Mouse (Mus musculus): ENCODE results near the gene Tbc1d4. TPM values are rescaled to one million over a fixed set of nuclear protein-coding genes. Genes with fewer than 3 reads are reported as not detected.

Gene Tbc1d4
- polyA plus RNA-seq, 1 experiment = 1.9 TPM

GRCm38 (mm10) chr14:101537413-101537812, 71.6 kb downstream of the Tbc1d4 start:
- no peak overlapping the region for H3K4me3 ChIP-seq (ENCODE audit: insufficient read depth, poor library complexity, severe bottlenecking)
- TF ChIP-seq CEBPB (IDR thresholded peaks at IDR 0.05; ENCODE audit: low read depth) = no peak
- TF ChIP-seq MYOG (IDR thresholded peaks at IDR 0.05; ENCODE audit: control insufficient read depth, extremely low read depth, insufficient read length) = no peak
- TF ChIP-seq CTCF (IDR thresholded peaks at IDR 0.05; ENCODE audit: control insufficient read depth, insufficient read depth, insufficient read length) = no peak
- no peak for TF ChIP-seq USF1 (IDR thresholded peaks at IDR 0.05; ENCODE audit: low read depth)
- no peak for TF ChIP-seq FOSL1 (IDR thresholded peaks at IDR 0.05; ENCODE audit: insufficient read depth, low read length, poor library complexity, severe bottlenecking)
- no peak for TF ChIP-seq MYOD1 (IDR thresholded peaks at IDR 0.05; ENCODE audit: control insufficient read depth, insufficient read length, low read depth)
- no peak for TF ChIP-seq MAX (IDR thresholded peaks at IDR 0.05)
- no peaks in the 10 kb centered on the region for H3K27me3 ChIP-seq (ENCODE audit: control insufficient read depth, insufficient read depth, insufficient read length)
- H3K36me3 ChIP-seq (ENCODE audit: control insufficient read depth, insufficient read depth) = no peaks in the 10 kb centered on the region
- H3K79me2 ChIP-seq (ENCODE audit: control insufficient read depth, insufficient read depth) = no peaks in the 10 kb centered on the region
- H3K79me3 ChIP-seq (ENCODE audit: low read depth) = no peaks in the 10 kb centered on the region
- no peak overlapping the region for H3ac ChIP-seq (ENCODE audit: control insufficient read depth, insufficient read length, low read depth)

GRCm38 (mm10) chr14:101532090-101532695, 76.8 kb downstream of the Tbc1d4 start:
- H3K27me3 ChIP-seq (ENCODE audit: control insufficient read depth, insufficient read depth, insufficient read length) = no peaks in the 10 kb centered on the region
- TF ChIP-seq CTCF (IDR thresholded peaks at IDR 0.05; ENCODE audit: control insufficient read depth, insufficient read depth, insufficient read length) (no peak), USF1 (IDR thresholded peaks at IDR 0.05; ENCODE audit: low read depth) (no peak), MYOD1 (IDR thresholded peaks at IDR 0.05; ENCODE audit: control insufficient read depth, insufficient read length, low read depth) (no peak), MYOG (IDR thresholded peaks at IDR 0.05; ENCODE audit: control insufficient read depth, extremely low read depth, insufficient read length) (no peak)
- no peaks in the 10 kb centered on the region for H3K36me3 ChIP-seq (ENCODE audit: control insufficient read depth, insufficient read depth)
- H3K79me2 ChIP-seq (ENCODE audit: control insufficient read depth, insufficient read depth) = no peaks in the 10 kb centered on the region
- H3ac ChIP-seq (ENCODE audit: control insufficient read depth, insufficient read length, low read depth) = no peak overlapping the region
- no peak overlapping the region for H3K4me3 ChIP-seq (ENCODE audit: insufficient read depth, poor library complexity, severe bottlenecking)
- no peaks in the 10 kb centered on the region for H3K79me3 ChIP-seq (ENCODE audit: low read depth)

GRCm38 (mm10) chr14:101530455-101530854, 78.5 kb downstream of the Tbc1d4 start:
- Histone ChIP-seq H3K79me2 (ENCODE audit: control insufficient read depth, insufficient read depth) (no peaks in the 10 kb centered on the region), H3K36me3 (ENCODE audit: control insufficient read depth, insufficient read depth) (no peaks in the 10 kb centered on the region), H3K27me3 (ENCODE audit: control insufficient read depth, insufficient read depth, insufficient read length) (no peaks in the 10 kb centered on the region), H3ac (ENCODE audit: control insufficient read depth, insufficient read length, low read depth) (no peak overlapping the region), H3K79me3 (ENCODE audit: low read depth) (no peaks in the 10 kb centered on the region), H3K4me3 (ENCODE audit: insufficient read depth, poor library complexity, severe bottlenecking) (no peak overlapping the region)
- TF ChIP-seq USF1 (IDR thresholded peaks at IDR 0.05; ENCODE audit: low read depth) = no peak
- TF ChIP-seq CTCF (IDR thresholded peaks at IDR 0.05; ENCODE audit: control insufficient read depth, insufficient read depth, insufficient read length) = no peak
- TF ChIP-seq CEBPB (IDR thresholded peaks at IDR 0.05; ENCODE audit: low read depth) = no peak
- no peak for TF ChIP-seq FOSL1 (IDR thresholded peaks at IDR 0.05; ENCODE audit: insufficient read depth, low read length, poor library complexity, severe bottlenecking)

- no peak for TF ChIP-seq USF1 (IDR thresholded peaks at IDR 0.05; ENCODE audit: low read depth)
- no peak for TF ChIP-seq MYOD1 (IDR thresholded peaks at IDR 0.05; ENCODE audit: control insufficient read depth, insufficient read length, low read depth)
- TF ChIP-seq FOSL1 (IDR thresholded peaks at IDR 0.05; ENCODE audit: insufficient read depth, low read length, poor library complexity, severe bottlenecking) = no peak
- no peak for TF ChIP-seq MAX (IDR thresholded peaks at IDR 0.05)
- TF ChIP-seq CTCF (IDR thresholded peaks at IDR 0.05; ENCODE audit: control insufficient read depth, insufficient read depth, insufficient read length) = no peak
- no peak for TF ChIP-seq MYOG (IDR thresholded peaks at IDR 0.05; ENCODE audit: control insufficient read depth, extremely low read depth, insufficient read length)
- TF ChIP-seq CEBPB (IDR thresholded peaks at IDR 0.05; ENCODE audit: low read depth) = no peak
- H3K36me3 ChIP-seq (ENCODE audit: control insufficient read depth, insufficient read depth) = no peaks in the 10 kb centered on the region
- no peak overlapping the region for H3ac ChIP-seq (ENCODE audit: control insufficient read depth, insufficient read length, low read depth)
- no peaks in the 10 kb centered on the region for H3K79me2 ChIP-seq (ENCODE audit: control insufficient read depth, insufficient read depth)
- H3K4me3 ChIP-seq (ENCODE audit: insufficient read depth, poor library complexity, severe bottlenecking) = no peak overlapping the region
- no peaks in the 10 kb centered on the region for H3K27me3 ChIP-seq (ENCODE audit: control insufficient read depth, insufficient read depth, insufficient read length)
- no peaks in the 10 kb centered on the region for H3K79me3 ChIP-seq (ENCODE audit: low read depth)
These were observed 79.8 kb downstream of the Tbc1d4 start for GRCm38 (mm10) chr14:101529194-101529593.

- no peak overlapping the region for H3ac ChIP-seq (ENCODE audit: control insufficient read depth, insufficient read length, low read depth)
- TF ChIP-seq MAX (IDR thresholded peaks at IDR 0.05) (no peak), CTCF (IDR thresholded peaks at IDR 0.05; ENCODE audit: control insufficient read depth, insufficient read depth, insufficient read length) (no peak), CEBPB (IDR thresholded peaks at IDR 0.05; ENCODE audit: low read depth) (no peak), FOSL1 (IDR thresholded peaks at IDR 0.05; ENCODE audit: insufficient read depth, low read length, poor library complexity, severe bottlenecking) (no peak), MYOG (IDR thresholded peaks at IDR 0.05; ENCODE audit: control insufficient read depth, extremely low read depth, insufficient read length) (no peak), MYOD1 (IDR thresholded peaks at IDR 0.05; ENCODE audit: control insufficient read depth, insufficient read length, low read depth) (no peak), USF1 (IDR thresholded peaks at IDR 0.05; ENCODE audit: low read depth) (no peak)
- no peaks in the 10 kb centered on the region for H3K79me3 ChIP-seq (ENCODE audit: low read depth)
- no peaks in the 10 kb centered on the region for H3K27me3 ChIP-seq (ENCODE audit: control insufficient read depth, insufficient read depth, insufficient read length)
- H3K4me3 ChIP-seq (ENCODE audit: insufficient read depth, poor library complexity, severe bottlenecking) = no peak overlapping the region
- no peaks in the 10 kb centered on the region for H3K36me3 ChIP-seq (ENCODE audit: control insufficient read depth, insufficient read depth)
- no peaks in the 10 kb centered on the region for H3K79me2 ChIP-seq (ENCODE audit: control insufficient read depth, insufficient read depth)
These were observed 81.5 kb downstream of the Tbc1d4 start for GRCm38 (mm10) chr14:101527420-101527996.

GRCm38 (mm10) chr14:101526478-101526877, 82.5 kb downstream of the Tbc1d4 start:
- Histone ChIP-seq H3K27me3 (ENCODE audit: control insufficient read depth, insufficient read depth, insufficient read length) (no peaks in the 10 kb centered on the region), H3K79me2 (ENCODE audit: control insufficient read depth, insufficient read depth) (no peaks in the 10 kb centered on the region), H3K79me3 (ENCODE audit: low read depth) (no peaks in the 10 kb centered on the region), H3ac (ENCODE audit: control insufficient read depth, insufficient read length, low read depth) (no peak overlapping the region), H3K4me3 (ENCODE audit: insufficient read depth, poor library complexity, severe bottlenecking) (no peak overlapping the region), H3K36me3 (ENCODE audit: control insufficient read depth, insufficient read depth) (no peaks in the 10 kb centered on the region)
- TF ChIP-seq MYOG (IDR thresholded peaks at IDR 0.05; ENCODE audit: control insufficient read depth, extremely low read depth, insufficient read length) (no peak), CTCF (IDR thresholded peaks at IDR 0.05; ENCODE audit: control insufficient read depth, insufficient read depth, insufficient read length) (no peak)

All from C2C12 (cell line).